Mouse (Mus musculus) liver (tissue): Measurements from ENCODE around the gene Camkk2.

ENCODE experiments used
- DNase-seq: peaks from one replicate; pipeline ENCODE4 v3.0.0-alpha.2; 2020; ENCODE audit warnings: mixed read lengths

Camkk2 gene

GRCm38 (mm10) chr5:122779277-122779834, at the start of gene Camkk2:
Gene Camkk2, minus strand, starts transcription at chr5:122779409.
- peak; percentile 80 for DNase-seq

- DNase-seq = no peak
These were observed 45.9 kb upstream of the Camkk2 start for GRCm38 (mm10) chr5:122825099-122825498.

- DNase-seq = no peak
These were observed 45.2 kb upstream of the Camkk2 start for GRCm38 (mm10) chr5:122824450-122824849.

GRCm38 (mm10) chr5:122823976-122824375, 44.8 kb upstream of the Camkk2 start:
- DNase-seq = no peak

DNA sequence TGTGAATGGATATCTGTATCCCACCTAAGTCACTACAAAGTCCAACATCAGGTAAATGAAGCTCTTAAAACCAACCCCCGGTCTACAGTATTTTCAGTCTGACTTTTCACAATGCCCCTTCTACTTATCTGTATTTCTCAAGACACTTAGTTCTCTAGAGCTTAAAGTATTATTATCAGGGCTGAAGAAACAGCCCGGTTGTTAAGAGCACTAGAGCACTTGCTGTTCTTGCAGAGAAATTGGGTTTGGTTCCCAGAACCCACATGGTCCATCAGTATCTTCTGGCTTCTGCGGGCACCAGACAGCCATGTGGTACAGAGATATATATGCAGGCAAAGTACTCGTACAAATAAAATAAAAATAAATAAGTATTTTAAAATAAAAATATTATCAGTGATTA, 43.2 kb upstream of the Camkk2 start:
- DNase-seq = no peak

DNA sequence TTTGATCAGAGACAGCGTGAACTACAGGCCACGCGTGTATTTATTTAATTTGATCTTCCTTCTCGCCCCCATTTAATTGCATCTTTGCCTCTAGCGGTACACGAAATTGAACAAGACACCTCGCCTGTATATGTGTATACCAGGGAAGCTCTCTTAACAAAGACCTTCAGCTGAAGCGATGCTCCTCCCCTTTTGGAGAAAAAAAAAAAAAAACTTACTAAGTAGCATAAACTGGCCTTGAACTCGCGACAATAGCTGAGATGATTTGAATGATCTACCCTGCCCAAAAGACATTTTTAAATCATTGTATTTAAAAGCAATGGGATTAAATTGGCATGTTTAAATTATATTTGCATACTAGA, 42.3 kb upstream of the Camkk2 start:
- no peak for DNase-seq

DNA sequence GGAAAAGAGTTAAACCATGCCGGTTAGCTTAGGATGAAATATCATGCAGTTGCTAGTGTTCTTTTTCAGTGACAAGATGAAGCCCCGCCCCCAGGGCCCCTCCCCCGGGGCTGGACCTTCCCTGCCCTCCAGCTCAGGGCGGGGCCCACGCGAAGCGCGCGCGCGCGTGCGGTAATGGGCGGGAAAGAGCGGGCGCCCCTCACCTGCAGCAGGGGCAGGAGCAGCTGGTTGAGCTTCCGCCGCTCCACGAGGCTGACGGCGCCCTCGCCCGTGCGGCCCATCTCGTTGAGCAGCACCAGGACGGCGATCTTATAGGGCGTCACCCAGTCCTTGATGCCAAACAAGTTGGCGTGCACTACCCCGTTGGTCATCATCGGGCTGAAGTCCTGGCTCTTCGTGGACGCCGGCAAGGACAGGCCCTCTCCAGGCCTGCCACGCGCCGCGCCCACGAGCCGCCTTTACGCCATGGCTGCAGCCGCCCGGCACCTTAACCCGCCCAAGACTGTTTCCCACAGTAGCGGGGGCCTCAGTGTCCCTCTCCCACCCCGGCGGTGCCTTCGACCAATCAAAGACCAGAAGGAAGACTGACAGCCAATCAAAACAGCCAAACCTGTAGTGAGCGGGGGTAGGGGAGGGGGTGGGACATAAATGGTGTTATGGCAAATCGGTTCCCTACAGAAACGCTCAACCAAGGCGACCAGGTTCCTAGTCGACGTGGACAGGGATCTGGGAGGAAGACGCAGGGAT, 41.7 kb upstream of the Camkk2 start, which contains the start of gene Anapc5:
TSS of gene Anapc5 (minus strand) at position 563 of the 747 bp plus-strand sequence.
- DNase-seq = peak; percentile 96

- DNase-seq = no peak
These were observed 33.5 kb upstream of the Camkk2 start for GRCm38 (mm10) chr5:122812699-122813098.

DNA sequence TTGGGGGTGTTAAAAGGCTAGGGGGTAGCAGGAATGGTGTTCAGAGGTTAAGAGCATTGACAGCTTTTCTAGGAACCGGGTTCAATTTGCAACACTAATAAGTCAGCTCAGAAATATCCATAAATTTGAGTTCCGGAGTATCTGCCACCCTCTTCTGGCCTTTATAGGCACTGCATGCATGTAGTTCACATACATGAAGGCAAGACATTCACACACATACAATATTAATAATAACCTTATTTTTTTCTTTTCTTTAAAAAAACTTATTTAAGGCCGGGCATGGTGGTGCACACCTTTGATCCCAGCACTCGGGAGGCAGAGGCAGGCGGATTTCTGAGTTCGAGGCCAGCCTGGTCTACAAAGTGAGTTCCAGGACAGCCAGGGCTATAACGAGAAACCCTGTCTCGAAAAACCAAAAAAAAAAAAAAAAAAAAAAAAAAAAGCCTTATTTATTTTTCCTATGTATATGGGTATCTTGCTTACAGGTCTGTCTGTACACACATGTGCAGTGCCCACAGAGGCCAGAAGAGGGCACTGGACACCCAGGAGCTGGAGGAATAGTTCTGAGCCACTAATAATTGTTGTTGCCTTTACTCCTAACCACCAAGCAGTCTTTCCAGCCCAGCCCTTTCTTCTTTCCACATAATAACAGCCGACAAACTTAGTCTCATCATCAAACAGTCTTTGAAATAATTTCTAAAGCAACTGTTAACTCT, 32.3 kb upstream of the Camkk2 start:
- peak; percentile 81 for DNase-seq

GRCm38 (mm10) chr5:122805503-122805902, 26.3 kb upstream of the Camkk2 start:
- no peak for DNase-seq

GRCm38 (mm10) chr5:122802706-122803105, 23.5 kb upstream of the Camkk2 start:
- DNase-seq = no peak

- DNase-seq = no peak
These were observed 22.5 kb upstream of the Camkk2 start for GRCm38 (mm10) chr5:122801684-122802083.

GRCm38 (mm10) chr5:122800345-122801010, 21.3 kb upstream of the Camkk2 start:
- no peak for DNase-seq

DNA sequence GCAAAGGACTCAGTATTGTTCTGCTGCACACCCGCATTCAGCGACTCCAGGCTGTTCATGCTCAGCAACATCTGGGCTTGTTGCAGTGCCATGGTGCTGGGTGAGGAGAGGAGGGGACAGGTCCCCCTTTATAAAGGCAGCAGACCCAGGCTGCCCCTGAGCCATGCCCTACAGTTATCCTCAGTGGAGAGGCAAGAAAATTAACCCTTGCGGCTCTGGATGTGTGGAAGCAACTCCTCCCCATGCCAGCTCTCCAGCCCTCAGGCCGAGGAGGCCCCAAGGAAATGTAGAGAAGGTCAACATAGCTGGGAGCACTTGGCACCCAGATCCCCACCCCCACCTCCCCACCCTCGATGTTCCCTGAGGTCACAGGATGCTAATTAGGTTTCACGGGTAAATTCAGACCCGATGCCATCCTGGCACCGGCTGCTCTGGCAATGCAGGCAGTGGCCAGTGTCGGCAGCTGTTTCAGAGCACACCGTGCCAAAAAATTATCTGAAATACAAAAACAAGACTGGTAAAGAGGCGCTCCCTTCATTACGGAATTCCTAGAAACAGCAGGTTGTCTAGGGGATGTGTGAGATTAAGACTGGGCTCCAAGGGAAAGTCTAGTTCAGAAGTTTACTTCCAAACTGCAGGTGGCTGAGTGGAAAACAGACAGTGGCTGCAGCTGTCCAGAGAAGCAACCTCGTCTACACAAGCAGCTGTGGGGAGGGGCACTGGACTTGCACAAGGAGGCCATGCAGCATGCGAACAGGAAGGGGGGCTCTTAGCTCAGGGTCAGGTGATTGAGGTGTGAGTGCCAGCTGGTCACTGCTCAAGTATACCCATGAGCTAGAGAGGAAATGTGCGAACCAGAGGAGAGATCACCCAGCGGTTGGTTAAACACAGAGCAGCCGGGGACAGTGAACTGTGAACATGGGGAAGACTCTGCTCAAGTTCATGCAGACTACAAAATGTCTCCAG, 20.5 kb upstream of the Camkk2 start:
- DNase-seq = no peak

DNA sequence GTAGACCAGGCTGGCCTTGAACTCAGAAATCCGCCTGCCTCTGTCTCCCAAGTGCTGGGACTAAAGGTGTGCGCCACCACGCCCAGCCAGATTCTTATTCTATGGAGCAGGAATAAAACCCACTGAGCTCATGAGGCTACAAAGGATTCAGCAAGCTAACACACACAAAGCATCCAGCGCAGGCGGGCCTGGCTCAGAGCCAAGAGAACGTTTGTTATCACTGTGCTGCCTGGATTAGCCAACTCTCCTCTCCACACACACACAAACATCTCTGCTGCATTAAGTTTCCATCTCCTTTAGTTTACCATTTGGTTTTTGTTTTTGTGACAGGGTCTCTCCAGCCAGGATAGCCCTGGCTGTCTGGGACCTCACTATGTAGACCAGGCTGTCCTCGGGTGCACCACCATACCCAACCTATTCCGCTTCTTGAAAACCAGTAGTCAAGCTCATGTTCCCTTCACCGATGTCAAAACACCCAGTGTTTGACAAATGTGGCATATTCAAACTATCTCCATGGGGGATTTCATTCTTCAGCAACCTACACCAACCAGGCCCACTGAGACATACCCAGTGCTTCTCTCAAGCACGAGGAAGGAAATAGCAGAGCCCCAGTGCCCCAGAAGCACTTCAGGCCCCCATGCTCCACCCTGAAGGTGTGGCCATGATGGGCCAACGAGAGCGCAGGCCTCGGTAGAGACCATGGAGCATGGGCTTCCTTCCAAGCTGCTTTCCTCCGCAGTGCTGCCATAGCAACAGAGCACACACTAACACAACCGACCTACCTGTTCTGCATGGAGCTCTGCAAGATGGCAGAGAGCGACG, 19.6 kb upstream of the Camkk2 start:
- DNase-seq = peak; percentile 71

- DNase-seq = no peak
These were observed 18.7 kb upstream of the Camkk2 start for GRCm38 (mm10) chr5:122797866-122798265.

DNA sequence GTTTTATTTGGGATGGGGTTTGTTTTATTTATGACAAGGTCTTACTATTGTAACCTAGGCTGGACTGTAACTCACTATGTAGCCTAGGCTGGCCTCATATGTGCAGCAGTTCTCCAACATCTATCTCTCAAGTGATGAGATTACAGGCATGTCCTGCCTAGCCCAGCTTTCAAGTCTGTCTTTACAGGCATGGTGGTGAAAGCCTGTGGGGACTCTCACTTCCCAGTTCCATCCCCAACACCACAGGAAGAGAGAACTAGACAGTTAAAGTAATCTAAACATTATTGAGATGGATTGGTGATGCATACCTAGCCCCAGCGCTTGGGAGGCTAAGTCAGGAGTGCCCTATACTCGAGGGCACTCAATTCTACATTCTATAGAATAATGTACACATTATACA, 9.5 kb upstream of the Camkk2 start:
- DNase-seq = no peak

- DNase-seq = no peak
These were observed 7.0 kb upstream of the Camkk2 start for GRCm38 (mm10) chr5:122786035-122786819.

DNA sequence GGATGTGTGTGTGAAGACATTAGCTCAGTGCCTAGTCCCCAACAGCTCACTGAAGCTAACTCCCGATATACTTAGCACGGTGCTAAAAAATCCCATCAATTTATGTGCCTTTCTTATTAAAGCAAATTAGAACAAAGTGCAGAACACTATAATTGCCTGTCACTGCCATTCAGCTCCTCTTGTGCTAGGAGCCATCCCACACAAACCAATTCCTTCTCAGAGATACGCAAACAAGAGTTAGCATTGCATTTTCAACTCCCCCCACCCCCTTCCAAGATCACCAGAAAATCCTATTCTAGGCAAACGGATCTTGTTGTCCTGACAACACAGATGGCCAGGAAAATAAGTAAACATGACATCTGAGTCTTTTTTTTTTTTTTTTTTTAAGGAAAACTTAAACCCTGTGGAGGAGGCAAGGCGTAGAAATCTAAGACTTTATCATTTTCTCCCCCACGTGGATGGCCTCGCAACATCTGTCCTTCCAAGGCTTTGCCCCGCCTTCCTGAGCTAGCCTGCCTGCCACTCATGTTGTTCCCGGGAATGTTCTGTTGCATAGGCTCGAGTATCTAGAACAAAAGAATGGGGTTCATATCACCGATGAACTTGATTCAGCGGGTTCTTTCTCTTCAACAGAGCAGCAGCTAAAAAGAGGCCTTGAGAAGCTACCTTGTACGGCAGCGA, 4.7 kb upstream of the Camkk2 start:
- DNase-seq = no peak

DNA sequence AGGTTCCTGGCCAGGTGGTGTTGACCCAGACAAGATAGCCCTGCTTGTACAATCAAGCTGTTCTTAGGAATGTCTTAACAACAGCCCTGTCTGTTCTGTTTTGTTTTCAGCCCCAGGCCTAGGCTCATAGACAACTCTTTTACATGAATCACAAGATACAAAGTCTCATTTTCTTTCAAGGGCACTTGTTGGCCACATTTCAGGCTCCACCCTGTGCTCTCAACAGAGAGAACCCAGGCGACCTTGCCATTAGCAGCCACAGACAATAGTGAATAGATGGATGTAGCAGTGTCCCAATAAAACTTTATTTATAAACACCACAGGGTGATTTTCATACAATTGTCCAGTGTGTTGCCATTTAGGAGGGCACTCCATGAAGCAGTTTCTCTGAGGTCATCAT, 2.9 kb upstream of the Camkk2 start:
- no peak for DNase-seq
